ENCODE assay signal across 19 mouse cellular contexts in the genomic region with DNA sequence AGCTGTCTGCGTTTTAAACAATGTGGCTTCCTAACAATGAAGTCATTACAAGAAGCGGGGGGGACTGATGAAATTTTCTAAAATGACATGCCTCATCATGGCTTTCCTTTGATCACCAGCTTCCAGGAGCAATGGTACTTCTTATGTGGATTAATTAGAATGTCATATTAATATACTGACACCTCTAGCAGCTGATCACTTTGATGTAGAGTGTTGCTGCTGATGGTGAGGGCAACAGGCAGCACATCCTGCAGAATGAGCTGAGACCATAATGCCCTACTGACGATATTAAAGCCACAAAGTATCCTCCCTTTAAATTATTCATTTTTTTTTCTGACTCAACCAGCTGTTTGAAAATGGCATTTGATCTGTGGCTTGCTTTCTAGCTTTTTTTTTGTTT.
DNase-seq lines count a peak whose midpoint lies in the region; ATAC-seq and TF ChIP-seq lines count a peak whose summit lies in the region.
"Had no signal": no experiment of that assay in that cellular context is flagged by ENCODE, and none has a peak within 500 bp of the region (broad histone marks: within the 10 kb centered on the region; RNA-seq: fewer than 3 reads in every experiment).

No protein-coding gene starts in this region.

- H3K27me3 ChIP-seq in midbrain, embryonic 14.5 days (ENCODE audit: control insufficient read depth, insufficient read depth, low read length) = no peaks in the 10 kb centered on the region
- no peaks in the 10 kb centered on the region for H3K27me3 ChIP-seq in midbrain, embryonic 11.5 days (ENCODE audit: control insufficient read depth, insufficient read depth, low read length)
- no peaks in the 10 kb centered on the region for H3K27me3 ChIP-seq in midbrain, embryonic 16.5 days (ENCODE audit: control insufficient read depth, insufficient read depth, low read depth, low read length)
- no peaks in the 10 kb centered on the region for H3K27me3 ChIP-seq in intestine, embryonic 16.5 days (replicated peaks; ENCODE audit: control insufficient read depth, insufficient read depth, low read length)
- H3K27me3 ChIP-seq: embryonic facial prominence, embryonic 12.5 days; forebrain, embryonic 13.5 days; forebrain, embryonic 15.5 days had no signal

- 49% methylated on average over 3 of the region's 3 CpGs for WGBS in midbrain, embryonic 14.5 days
- 78% methylated on average over 3 of the region's 3 CpGs for WGBS in midbrain, embryonic 11.5 days
- 51% methylated on average over 3 of the region's 3 CpGs for WGBS in midbrain, embryonic 16.5 days
- WGBS in intestine, embryonic 16.5 days = 82% methylated on average over 3 of the region's 3 CpGs

- TF ChIP-seq POLR2A in brain, embryonic 14.5 days (IDR thresholded peaks at IDR 0.05; ENCODE audit: borderline replicate concordance, extremely low read depth, insufficient read depth, insufficient read length, poor library complexity, severe bottlenecking) = no peak

- no peaks in the 10 kb centered on the region for H3K4me1 ChIP-seq in midbrain, embryonic 14.5 days (ENCODE audit: control insufficient read depth, insufficient read depth, low read length)
- H3K4me1 ChIP-seq in midbrain, embryonic 11.5 days (ENCODE audit: control insufficient read depth, insufficient read depth, low read length) = no peaks in the 10 kb centered on the region
- H3K4me1 ChIP-seq in midbrain, embryonic 16.5 days (ENCODE audit: control insufficient read depth, insufficient read depth, low read length) = no peaks in the 10 kb centered on the region
- no peaks in the 10 kb centered on the region for H3K4me1 ChIP-seq in intestine, embryonic 16.5 days (ENCODE audit: control insufficient read depth, insufficient read depth, low read length)
- H3K4me1 ChIP-seq: embryonic facial prominence, embryonic 10.5 days; embryonic facial prominence, embryonic 12.5 days; forebrain, embryonic 13.5 days; forebrain, embryonic 15.5 days had no signal

- H3K9me3 ChIP-seq in midbrain, embryonic 14.5 days (ENCODE audit: control insufficient read depth, low read length) = no peaks in the 10 kb centered on the region
- no peaks in the 10 kb centered on the region for H3K9me3 ChIP-seq in midbrain, embryonic 11.5 days (ENCODE audit: control insufficient read depth, low read length)
- H3K9me3 ChIP-seq in midbrain, embryonic 16.5 days (replicated peaks; ENCODE audit: control insufficient read depth, low read length, poor library complexity, severe bottlenecking) = no peaks in the 10 kb centered on the region
- no peaks in the 10 kb centered on the region for H3K9me3 ChIP-seq in intestine, embryonic 16.5 days (ENCODE audit: control insufficient read depth, low read length)
- H3K9me3 ChIP-seq: embryonic facial prominence, embryonic 10.5 days; embryonic facial prominence, embryonic 12.5 days; forebrain, embryonic 13.5 days; forebrain, embryonic 15.5 days had no signal

- H3K9ac ChIP-seq in midbrain, embryonic 14.5 days (replicated peaks; ENCODE audit: low read length) = no peak overlapping the region
- H3K9ac ChIP-seq in midbrain, embryonic 11.5 days (ENCODE audit: low read length) = no peak overlapping the region
- H3K9ac ChIP-seq in midbrain, embryonic 16.5 days (ENCODE audit: low read depth, low read length) = no peak overlapping the region
- no peak overlapping the region for H3K9ac ChIP-seq in intestine, embryonic 16.5 days (ENCODE audit: low read depth, low read length)
- H3K9ac ChIP-seq: embryonic facial prominence, embryonic 12.5 days; forebrain, embryonic 13.5 days; forebrain, embryonic 15.5 days had no signal

- H3K36me3 ChIP-seq in midbrain, embryonic 14.5 days (ENCODE audit: control insufficient read depth, insufficient read depth, low read length) = no peaks in the 10 kb centered on the region
- H3K36me3 ChIP-seq in midbrain, embryonic 11.5 days (ENCODE audit: control insufficient read depth, insufficient read depth, low read length) = no peaks in the 10 kb centered on the region
- H3K36me3 ChIP-seq in midbrain, embryonic 16.5 days (ENCODE audit: control insufficient read depth, insufficient read depth, low read length) = no peaks in the 10 kb centered on the region
- no peaks in the 10 kb centered on the region for H3K36me3 ChIP-seq in intestine, embryonic 16.5 days (ENCODE audit: control insufficient read depth, insufficient read depth, low read length)
- H3K36me3 ChIP-seq: embryonic facial prominence, embryonic 10.5 days; embryonic facial prominence, embryonic 12.5 days; forebrain, embryonic 15.5 days had no signal

- H3K4me3 ChIP-seq in midbrain, embryonic 14.5 days (replicated peaks; ENCODE audit: low read depth, low read length) = no peak overlapping the region
- H3K4me3 ChIP-seq in midbrain, embryonic 11.5 days (ENCODE audit: low read depth, low read length) = no peak overlapping the region
- no peak overlapping the region for H3K4me3 ChIP-seq in midbrain, embryonic 16.5 days (ENCODE audit: low read depth, low read length)
- no peak overlapping the region for H3K4me3 ChIP-seq in intestine, embryonic 16.5 days (ENCODE audit: low read length)
- H3K4me3 ChIP-seq: embryonic facial prominence, embryonic 10.5 days; embryonic facial prominence, embryonic 12.5 days; forebrain, embryonic 13.5 days; forebrain, embryonic 15.5 days had no signal

- ATAC-seq in midbrain, embryonic 14.5 days (ENCODE audit: low FRiP score, low TSS enrichment) = peak; percentile 63; the same call in 1 of the 2 replicates
- ATAC-seq in midbrain, embryonic 11.5 days (ENCODE audit: low FRiP score) = no peak
- peak; percentile 66; the same call in 1 of the 2 replicates for ATAC-seq in midbrain, embryonic 16.5 days
- no peak for ATAC-seq in intestine, embryonic 16.5 days
- ATAC-seq: forebrain, embryonic 13.5 days; forebrain, embryonic 15.5 days had no signal

- no peak overlapping the region for H3K4me2 ChIP-seq in midbrain, embryonic 14.5 days (ENCODE audit: low read length)
- no peak overlapping the region for H3K4me2 ChIP-seq in midbrain, embryonic 11.5 days
- H3K4me2 ChIP-seq in midbrain, embryonic 16.5 days (ENCODE audit: low read length) = no peak overlapping the region
- H3K4me2 ChIP-seq in intestine, embryonic 16.5 days (ENCODE audit: low read depth, low read length) = no peak overlapping the region
- H3K4me2 ChIP-seq: embryonic facial prominence, embryonic 12.5 days; forebrain, embryonic 13.5 days; forebrain, embryonic 15.5 days had no signal

- no peak for TF ChIP-seq CTCF in brain, embryonic 14.5 days (IDR thresholded peaks at IDR 0.05; ENCODE audit: borderline replicate concordance, extremely low read depth, insufficient read depth, insufficient read length)

- H3K27ac ChIP-seq in midbrain, embryonic 14.5 days (replicated peaks; ENCODE audit: low read depth, low read length) = no peak overlapping the region
- no peak overlapping the region for H3K27ac ChIP-seq in midbrain, embryonic 11.5 days (ENCODE audit: low read depth, low read length)
- H3K27ac ChIP-seq in midbrain, embryonic 16.5 days (ENCODE audit: low read length) = no peak overlapping the region
- H3K27ac ChIP-seq in intestine, embryonic 16.5 days (ENCODE audit: low read length) = no peak overlapping the region
- H3K27ac ChIP-seq: embryonic facial prominence, embryonic 10.5 days; embryonic facial prominence, embryonic 12.5 days; forebrain, embryonic 13.5 days; forebrain, embryonic 15.5 days had no signal

- peak; percentile 33 for DNase-seq in midbrain, embryonic 14.5 days
- no peak for DNase-seq in midbrain, embryonic 11.5 days (ENCODE audit: low spot score, missing footprints)
- peak; percentile 42 for DNase-seq in brain, embryonic 14.5 days (ENCODE audit: low read depth)
- peak; percentile 14 for DNase-seq in retina, postnatal 1 day
- DNase-seq in layer of hippocampus, adult 9-10 months (ENCODE audit: low spot score) = no peak
- DNase-seq: adrenal gland, adult 2 months; adrenal gland, postnatal 10 days; adrenal gland, postnatal 25 days; cerebellum, adult 11-12 months; cerebellum, adult 2 months; cerebellum, adult 9-10 months; cerebellum, postnatal 10 days; cerebellum, postnatal 25 days had no signal

Comparison
In these comparisons a context has a peak if more than half of its experiments do, and no peak if none do; other contexts are left out.
1. ATAC-seq: peak in midbrain, embryonic 14.5 days (single experiment) and midbrain, embryonic 16.5 days (single experiment); none in midbrain, embryonic 11.5 days (single experiment) and intestine, embryonic 16.5 days (single experiment).
2. DNase-seq: peak in midbrain, embryonic 14.5 days (single experiment), brain, embryonic 14.5 days (single experiment) and retina, postnatal 1 day (single experiment); none in midbrain, embryonic 11.5 days (single experiment) and layer of hippocampus, adult 9-10 months (single experiment).